Mouse (Mus musculus): ENCODE results near the gene Tm4sf4.

Gene Tm4sf4

GRCm38 (mm10) chr3:57474421-57474820, 49.3 kb downstream of the Tm4sf4 start:
- DNase-seq (ENCODE audit: low spot score in 2 of 2): no peak

GRCm38 (mm10) chr3:57480640-57481039, 55.5 kb downstream of the Tm4sf4 start:
- no peak for DNase-seq (ENCODE audit: low spot score in 2 of 2)

GRCm38 (mm10) chr3:57481981-57482380, 56.9 kb downstream of the Tm4sf4 start:
- no peak for DNase-seq (ENCODE audit: low spot score in 2 of 2)

- no peak for DNase-seq (ENCODE audit: low spot score in 2 of 2)
These were observed 61.0 kb downstream of the Tm4sf4 start for GRCm38 (mm10) chr3:57486068-57486467.

GRCm38 (mm10) chr3:57487455-57488153, 62.5 kb downstream of the Tm4sf4 start:
- DNase-seq (ENCODE audit: low spot score in 2 of 2): no peak

Measured in urinary bladder, postnatal 36 days (tissue).